In genomic region chr10:3366870-3367431, GRCm38 (mm10) we compare ENCODE assay signal across 9 mouse cellular contexts. TPM values are rescaled to one million over a fixed set of nuclear protein-coding genes. Genes with fewer than 3 reads are reported as not detected.
A peak's percentile ranks its signal among the peaks of the same experiment; 100 is the strongest.
DNase-seq lines count a peak whose midpoint lies in the region; ATAC-seq and TF ChIP-seq lines count a peak whose summit lies in the region.
"Had no signal": no experiment of that assay in that cellular context is flagged by ENCODE, and none has a peak within 500 bp of the region (broad histone marks: within the 10 kb centered on the region; RNA-seq: fewer than 3 reads in every experiment).

No protein-coding gene starts in this region.

- peak; percentile 69 for ATAC-seq in kidney, embryonic 15.5 days (replicated peaks; ENCODE audit: low FRiP score)
- ATAC-seq in hindbrain, embryonic 14.5 days (ENCODE audit: low FRiP score), result peak; percentile 63
- peak; percentile 60 for ATAC-seq in limb, embryonic 13.5 days (ENCODE audit: low FRiP score, low read depth)

- peaks cover 32% of the 10 kb centered on the region for H3K27me3 ChIP-seq in kidney, embryonic 15.5 days
- H3K27me3 ChIP-seq in hindbrain, embryonic 14.5 days (ENCODE audit: control insufficient read depth, insufficient read depth, low read length), result no peaks in the 10 kb centered on the region
- H3K27me3 ChIP-seq in limb, embryonic 13.5 days, result peaks cover 43% of the 10 kb centered on the region
- no peaks in the 10 kb centered on the region for H3K27me3 ChIP-seq in myocyte (ENCODE audit: control insufficient read depth, insufficient read depth, insufficient read length)
- H3K27me3 ChIP-seq: CH12.LX had no signal

- peak overlapping the region; percentile 50 for H3K9ac ChIP-seq in kidney, embryonic 15.5 days
- H3K9ac ChIP-seq in hindbrain, embryonic 14.5 days, result peak overlapping the region; percentile 84
- H3K9ac ChIP-seq in limb, embryonic 13.5 days, result peak overlapping the region; percentile 61

- no peak overlapping the region for H3ac ChIP-seq in myocyte (ENCODE audit: control insufficient read depth, insufficient read length)

- H3K79me2 ChIP-seq in myocyte (ENCODE audit: control insufficient read depth, insufficient read depth), result no peaks in the 10 kb centered on the region

- no peaks in the 10 kb centered on the region for H3K36me3 ChIP-seq in kidney, embryonic 15.5 days
- H3K36me3 ChIP-seq in hindbrain, embryonic 14.5 days (replicated peaks; ENCODE audit: control insufficient read depth, insufficient read depth), result no peaks in the 10 kb centered on the region
- H3K36me3 ChIP-seq in limb, embryonic 13.5 days, result no peaks in the 10 kb centered on the region
- H3K36me3 ChIP-seq in myocyte (ENCODE audit: control insufficient read depth, insufficient read depth), result no peaks in the 10 kb centered on the region

- peak overlapping the region; percentile 69 for H3K4me3 ChIP-seq in kidney, embryonic 15.5 days (replicated peaks)
- peak overlapping the region; percentile 82 for H3K4me3 ChIP-seq in hindbrain, embryonic 14.5 days (replicated peaks; ENCODE audit: low read length)
- H3K4me3 ChIP-seq in limb, embryonic 13.5 days, result peak overlapping the region; percentile 60
- peak overlapping the region; percentile 22 for H3K4me3 ChIP-seq in myocyte

- under 1% methylated on average over 26 of the region's 26 CpGs for WGBS in kidney, embryonic 15.5 days
- under 1% methylated on average over 26 of the region's 26 CpGs for WGBS in hindbrain, embryonic 14.5 days
- 1% methylated on average over 25 of the region's 26 CpGs for WGBS in limb, embryonic 13.5 days

- no peak for DNase-seq in kidney, adult 11 months
- peak; percentile 25 for DNase-seq in cerebellum, adult 11-12 months
- DNase-seq in frontal cortex, postnatal 25 days (ENCODE audit: low spot score in 2 of 2), result peak; percentile 20 to 30
- DNase-seq in hindbrain, embryonic 14.5 days (ENCODE audit: low spot score), result peak; percentile 44
- no peak for DNase-seq in spleen, postnatal 14 days (ENCODE audit: low spot score in 2 of 2)

- no peak for TF ChIP-seq POLR2A in myocyte (IDR thresholded peaks at IDR 0.05; ENCODE audit: insufficient read length, low read depth)

- H3K4me2 ChIP-seq in kidney, embryonic 15.5 days, result peak overlapping the region; percentile 99
- H3K4me2 ChIP-seq in hindbrain, embryonic 14.5 days (replicated peaks), result peak overlapping the region; percentile 83
- peak overlapping the region; percentile 97 for H3K4me2 ChIP-seq in limb, embryonic 13.5 days (replicated peaks)
- peak overlapping the region; percentile 42 for H3K4me2 ChIP-seq in myocyte (ENCODE audit: low read depth)

- H3K27ac ChIP-seq in kidney, embryonic 15.5 days, result no peak overlapping the region
- H3K27ac ChIP-seq in hindbrain, embryonic 14.5 days, result peak overlapping the region; percentile 87
- H3K27ac ChIP-seq in limb, embryonic 13.5 days, result no peak overlapping the region

- no peaks in the 10 kb centered on the region for H3K9me3 ChIP-seq in kidney, embryonic 15.5 days (replicated peaks)
- no peaks in the 10 kb centered on the region for H3K9me3 ChIP-seq in hindbrain, embryonic 14.5 days (ENCODE audit: control insufficient read depth, low read length)
- no peaks in the 10 kb centered on the region for H3K9me3 ChIP-seq in limb, embryonic 13.5 days

- H3K4me1 ChIP-seq in kidney, embryonic 15.5 days, result peaks cover 18% of the 10 kb centered on the region; the same call in 1 of the 2 replicates
- H3K4me1 ChIP-seq in hindbrain, embryonic 14.5 days (replicated peaks; ENCODE audit: control insufficient read depth, insufficient read depth, low read length), result no peaks in the 10 kb centered on the region
- H3K4me1 ChIP-seq in limb, embryonic 13.5 days, result peaks cover 15% of the 10 kb centered on the region

TF ChIP-seq in myocyte, 11 proteins besides CTCF, POLR2A, EP300 and RAD21:
- TF ChIP-seq USF1 (IDR thresholded peaks at IDR 0.05; ENCODE audit: low read depth), result no peak

RNA-seq across cellular contexts. Expression of gene Ppp1r14c, which starts 1.1 kb away (rescaled TPM):
- polyA plus RNA-seq in kidney, embryonic 15.5 days (2015; fragmentation: Nextera tagmentation; extraction: Ambion mirVana), result 5.2 and 6.9 TPM in 2 replicates
- polyA plus RNA-seq in hindbrain, embryonic 14.5 days (2014; fragmentation: Nextera tagmentation; extraction: Ambion mirVana), result 75.8 and 78.8 TPM in 2 replicates
- polyA plus RNA-seq in limb, embryonic 13.5 days (2015; fragmentation: Nextera tagmentation; extraction: Ambion mirVana), result 6.5 and 6.7 TPM in 2 replicates
- 5.0 TPM for polyA plus RNA-seq in myocyte (2012; fragmentation: generic; extraction: Trizol)

Comparison
In these comparisons a context has a peak if more than half of its experiments do, and no peak if none do; other contexts are left out.
1. H3K4me2 ChIP-seq: peak in every context shown above with its lines; median percentile 99 in kidney, embryonic 15.5 days; 97 in limb, embryonic 13.5 days; 83 in hindbrain, embryonic 14.5 days; 42 in myocyte.
2. H3K4me3 ChIP-seq: peak in every context shown above with its lines; median percentile 82 in hindbrain, embryonic 14.5 days; 69 in kidney, embryonic 15.5 days; 60 in limb, embryonic 13.5 days; 22 in myocyte.
3. DNase-seq: peak in cerebellum, adult 11-12 months (single experiment), frontal cortex, postnatal 25 days (2 of 2) and hindbrain, embryonic 14.5 days (single experiment); none in kidney, adult 11 months (single experiment) and spleen, postnatal 14 days (0 of 2).
4. Peak in every context shown above with its lines, with median percentiles within 50 percentile points of each other: ATAC-seq and H3K9ac ChIP-seq.